Mouse (Mus musculus) ES-CJ7 (cell line): ENCODE measurements around the gene Rere.

Experiments used
- DNase-seq: peaks from one replicate; pipeline ENCODE4 v3.0.0; 2011; ENCODE audit warnings: low read depth, low spot score

Gene Rere

DNA sequence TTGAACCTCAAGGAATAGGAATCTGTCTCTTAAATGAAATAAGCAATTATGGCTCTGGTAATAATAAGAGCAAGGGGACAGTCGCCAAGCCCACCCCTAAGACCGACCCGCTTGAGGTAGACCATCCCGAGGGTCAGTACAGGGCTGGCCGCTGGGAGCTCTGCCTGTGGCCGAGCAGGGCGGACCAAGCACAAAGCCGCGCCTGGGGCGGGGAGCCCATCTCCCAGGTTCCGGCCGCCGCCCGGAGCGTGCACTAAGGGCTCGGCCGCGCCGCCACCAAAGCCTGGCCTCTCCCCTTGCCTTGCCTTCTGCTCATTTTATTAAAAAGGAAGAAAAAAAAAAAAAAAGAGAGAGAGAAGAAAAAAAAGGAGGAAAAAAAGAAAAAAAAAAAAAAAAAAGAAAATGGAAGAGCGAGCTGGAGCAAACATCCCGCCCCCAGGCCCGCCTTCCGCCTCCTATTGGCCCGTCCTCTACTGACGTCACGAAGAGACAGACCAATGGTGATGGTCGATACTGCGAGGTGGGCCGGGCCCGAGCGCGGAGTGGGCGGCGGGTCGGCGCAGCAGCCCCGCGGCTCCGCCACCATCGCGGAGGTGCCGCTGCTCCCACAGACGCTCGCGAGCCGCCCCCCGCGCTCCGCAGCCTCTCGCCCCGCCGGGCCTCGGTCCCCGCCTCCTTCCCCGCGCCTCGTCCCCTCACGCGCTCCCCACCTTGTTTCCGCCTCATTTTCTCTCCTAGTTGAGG lies at the start of gene Rere:
Gene Rere, plus strand, starts transcription at position 629 of the 744 bp plus-strand sequence.
- peak; percentile 95 for DNase-seq

- no peak for DNase-seq
These were observed 49.6 kb upstream of the Rere start for GRCm38 (mm10) chr4:150231871-150232270.

GRCm38 (mm10) chr4:150234599-150235327 lies 46.7 kb upstream of the Rere start:
- no peak for DNase-seq

- no peak for DNase-seq
These were observed 45.9 kb upstream of the Rere start for GRCm38 (mm10) chr4:150235585-150235984.

DNA sequence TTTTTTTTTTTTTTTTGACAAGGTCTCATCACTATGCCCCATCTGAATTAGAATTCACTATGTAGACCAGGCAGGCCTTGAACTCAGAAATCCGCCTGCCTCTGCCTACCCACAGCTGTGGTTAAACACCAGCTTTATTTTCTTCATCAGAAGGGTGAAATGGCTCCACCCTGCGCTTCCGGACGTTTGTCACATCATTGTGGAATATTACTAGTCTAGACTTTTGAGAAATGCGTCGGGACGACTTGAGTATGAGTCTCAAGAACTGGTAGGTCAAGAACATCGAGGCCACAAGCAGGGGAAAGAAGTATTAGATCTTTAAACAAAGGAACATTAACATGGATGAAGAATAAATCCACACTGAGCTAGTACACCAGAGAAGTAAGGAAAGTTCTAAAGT lies 45.4 kb upstream of the Rere start:
- no peak for DNase-seq

DNA sequence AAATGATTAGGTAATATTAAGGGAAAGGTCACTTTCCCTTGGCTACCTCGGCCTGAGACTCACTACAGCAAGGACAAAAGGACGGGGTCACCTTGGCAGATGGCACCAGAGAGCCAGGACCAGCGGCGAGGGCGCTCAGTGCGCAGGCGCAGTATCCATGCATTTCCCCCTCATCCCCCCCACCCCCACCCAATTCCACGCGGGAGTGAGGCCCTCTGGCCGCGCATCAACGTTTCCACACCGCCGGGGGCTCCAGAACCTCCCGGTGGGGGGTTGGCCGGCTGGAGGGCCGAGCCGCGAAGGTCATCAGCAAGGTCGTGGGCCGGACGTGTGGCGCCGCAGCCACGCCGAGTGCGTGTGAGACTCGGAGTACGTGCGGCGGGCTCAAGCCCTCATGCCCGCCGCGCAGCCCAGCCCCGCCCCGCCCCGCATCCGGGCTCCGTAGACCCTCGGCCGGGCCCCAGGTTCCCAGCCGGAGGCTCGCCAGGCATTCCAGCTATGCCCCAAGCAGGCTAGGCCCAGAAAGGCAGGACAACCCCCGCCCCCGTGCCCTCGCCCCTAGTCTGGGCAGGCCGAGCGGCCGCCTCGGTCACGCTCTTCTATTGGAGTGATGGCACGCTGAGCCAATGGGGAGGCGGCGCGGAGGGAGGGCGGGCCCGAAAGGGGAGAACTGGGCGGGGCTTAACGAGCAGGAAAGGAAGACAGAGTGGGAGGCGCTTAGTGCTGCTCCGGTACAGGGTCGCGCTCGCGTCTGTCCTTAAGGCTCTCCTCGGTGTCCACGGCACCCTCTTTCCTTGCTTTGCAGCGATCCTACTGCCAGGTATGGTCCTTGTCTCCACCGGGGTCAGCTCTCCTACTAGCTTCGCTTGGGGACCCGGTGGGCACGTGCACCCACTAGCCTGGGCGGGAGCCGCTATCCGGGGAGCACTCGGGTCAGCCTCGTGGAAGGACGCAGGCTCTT lies 44.6 kb upstream of the Rere start, which contains the start of gene Eno1:
Gene Eno1, plus strand, starts transcription at position 201 of the 961 bp plus-strand sequence.
- DNase-seq = peak; percentile 98

- DNase-seq = no peak
These were observed 43.6 kb upstream of the Rere start for GRCm38 (mm10) chr4:150237636-150238361.

DNA sequence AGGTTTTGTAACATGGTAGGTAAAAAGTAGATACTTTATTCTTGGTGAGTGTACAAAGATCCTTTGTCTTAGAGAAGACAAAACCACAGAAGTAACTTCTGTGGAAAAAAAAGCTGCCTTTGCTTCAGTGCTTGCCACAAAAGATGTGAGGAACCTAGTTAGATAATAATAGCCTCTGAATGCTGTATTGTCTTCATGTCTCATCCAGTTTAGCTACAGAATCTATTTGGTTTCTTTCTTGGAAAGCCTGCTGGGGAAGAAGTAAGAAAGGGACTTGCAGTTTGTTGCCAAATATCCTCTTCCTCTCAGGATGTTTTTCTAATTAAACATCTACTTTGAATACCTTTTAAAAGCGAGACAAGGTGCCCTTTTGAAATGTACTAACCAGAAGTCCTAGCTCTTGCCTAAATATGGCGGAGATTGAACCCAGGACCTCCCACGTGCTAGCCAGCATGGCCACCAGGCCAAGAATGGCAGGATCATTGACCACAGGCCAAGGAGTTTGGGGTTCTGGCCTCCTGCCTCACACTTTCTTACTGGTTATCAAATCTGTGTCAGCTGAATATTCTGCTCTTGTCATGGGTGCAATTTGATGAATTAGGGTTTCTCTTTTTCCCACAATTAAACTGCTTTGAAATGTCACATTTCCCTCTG lies 42.9 kb upstream of the Rere start:
- no peak for DNase-seq

DNA sequence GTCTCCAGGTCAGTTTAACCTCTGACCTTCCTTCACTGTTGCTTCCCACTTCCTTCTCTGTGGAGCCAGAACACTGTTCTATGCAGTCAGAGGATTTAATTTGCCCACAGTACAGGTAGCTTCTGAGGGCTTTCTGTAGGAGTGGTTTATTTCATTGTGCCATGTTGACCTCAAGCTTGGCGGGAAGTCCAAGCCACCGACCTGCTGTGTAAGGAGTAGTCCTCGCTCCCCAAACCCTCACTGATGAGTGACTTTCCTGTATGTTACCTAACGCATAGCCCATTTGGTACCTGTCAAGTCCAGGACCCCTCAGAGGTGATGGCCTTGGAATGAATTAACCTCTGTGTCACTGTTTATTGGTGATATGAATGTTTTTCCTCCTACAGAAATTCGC lies 42.4 kb upstream of the Rere start:
- no peak for DNase-seq

DNA sequence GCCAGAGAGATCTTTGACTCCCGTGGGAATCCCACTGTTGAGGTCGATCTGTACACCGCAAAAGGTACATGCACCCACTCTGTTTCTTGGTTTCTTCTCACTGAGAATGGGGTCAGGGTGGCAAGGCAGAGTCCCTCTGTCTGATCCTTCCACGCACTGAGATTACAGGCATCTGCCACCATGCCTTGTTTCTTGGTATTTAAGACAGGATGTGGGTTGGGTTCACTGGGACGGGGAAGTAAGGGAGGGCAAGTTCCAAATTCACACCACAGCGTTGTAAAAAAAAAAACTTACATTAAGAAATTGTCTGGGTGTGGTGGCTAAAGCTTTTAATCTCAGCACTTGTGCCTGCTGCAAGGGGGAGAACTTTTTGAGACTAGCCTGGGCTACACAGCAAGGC lies 41.9 kb upstream of the Rere start:
- DNase-seq = no peak

GRCm38 (mm10) chr4:150239951-150240368 lies 41.5 kb upstream of the Rere start:
- DNase-seq = peak; percentile 100

DNA sequence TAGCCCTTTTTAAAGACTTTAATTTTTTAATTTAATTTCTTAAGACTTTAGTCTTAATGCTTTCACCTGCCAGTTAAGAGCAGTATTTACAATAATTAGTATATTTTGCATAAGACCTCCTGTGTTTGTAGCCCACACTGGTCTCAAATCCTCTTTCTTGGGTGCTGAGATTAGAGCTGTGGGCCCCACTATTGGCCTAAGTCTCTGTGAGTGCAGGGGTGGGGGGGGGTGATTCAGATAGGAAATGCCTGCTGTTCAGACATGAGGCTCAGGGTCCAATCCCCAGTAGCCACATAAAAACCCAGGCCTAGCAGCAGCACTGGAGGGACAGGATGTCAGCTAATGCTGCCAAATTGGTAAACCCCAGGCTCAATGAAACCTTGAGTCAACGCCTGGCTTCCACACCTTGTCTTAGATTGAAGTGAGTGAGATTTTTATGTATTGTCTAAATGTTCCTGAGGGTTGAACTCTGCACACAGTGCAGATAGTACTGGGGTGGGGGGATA lies 41.0 kb upstream of the Rere start:
- DNase-seq = no peak

DNA sequence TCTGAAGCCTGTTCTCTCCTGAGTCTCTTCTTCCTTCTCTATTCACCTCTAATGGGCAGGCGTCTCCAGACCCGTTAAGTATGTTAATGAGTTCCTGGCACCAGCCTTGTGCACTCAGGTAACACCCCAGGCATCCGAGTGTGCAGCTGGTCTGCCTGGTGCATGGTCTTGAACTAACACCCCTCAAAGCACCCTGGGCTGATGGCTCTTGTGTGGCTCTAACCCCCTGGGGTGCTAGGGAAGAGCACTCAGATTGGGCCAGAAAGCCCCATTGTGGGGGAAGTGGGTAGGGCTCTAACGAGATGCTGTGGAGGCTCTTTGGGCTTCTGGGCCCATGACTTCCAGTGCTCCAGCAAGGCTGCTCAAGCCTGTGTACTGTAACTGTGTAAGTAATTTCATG lies 39.7 kb upstream of the Rere start:
- peak; percentile 75 for DNase-seq

- no peak for DNase-seq
These were observed 38.7 kb upstream of the Rere start for GRCm38 (mm10) chr4:150242745-150243144.

DNA sequence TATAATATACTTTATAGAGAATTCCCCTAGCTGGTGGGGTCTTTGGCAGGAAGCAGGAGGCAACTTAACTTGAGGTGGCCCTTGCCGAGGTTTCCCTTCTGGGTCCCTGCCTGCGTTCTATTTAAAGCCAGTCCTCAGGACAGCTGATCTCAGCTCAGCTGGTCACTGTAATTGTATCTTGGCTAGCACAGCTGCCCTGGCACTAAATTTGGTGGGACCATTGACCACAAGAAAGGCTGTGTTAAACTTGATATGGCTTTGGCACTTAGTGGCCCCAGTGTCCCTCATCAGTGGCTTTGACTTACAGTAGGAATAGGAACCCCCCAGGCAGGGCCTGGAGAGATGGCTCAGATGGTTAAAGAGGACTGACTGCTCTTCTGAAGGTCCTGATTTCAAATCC lies 35.6 kb upstream of the Rere start:
- DNase-seq = no peak

DNA sequence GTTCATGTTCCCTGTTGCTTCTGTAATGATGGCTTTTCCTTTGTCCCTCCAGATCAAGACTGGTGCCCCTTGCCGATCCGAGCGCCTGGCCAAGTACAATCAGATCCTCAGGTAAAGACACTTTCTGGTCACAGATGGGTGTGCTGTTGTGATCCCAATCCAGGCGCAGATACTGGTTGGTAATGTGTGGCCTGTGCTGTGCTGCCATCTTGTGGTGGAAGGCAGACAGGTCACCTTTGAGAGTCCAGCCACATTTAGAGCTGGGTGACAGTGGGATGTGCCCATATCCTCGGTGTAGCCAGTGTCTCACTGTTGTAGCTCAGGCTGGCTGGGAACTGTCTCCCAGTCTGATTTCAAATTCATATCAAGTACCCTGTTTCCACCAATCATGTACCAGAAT lies 33.4 kb upstream of the Rere start:
- peak; percentile 88 for DNase-seq

DNA sequence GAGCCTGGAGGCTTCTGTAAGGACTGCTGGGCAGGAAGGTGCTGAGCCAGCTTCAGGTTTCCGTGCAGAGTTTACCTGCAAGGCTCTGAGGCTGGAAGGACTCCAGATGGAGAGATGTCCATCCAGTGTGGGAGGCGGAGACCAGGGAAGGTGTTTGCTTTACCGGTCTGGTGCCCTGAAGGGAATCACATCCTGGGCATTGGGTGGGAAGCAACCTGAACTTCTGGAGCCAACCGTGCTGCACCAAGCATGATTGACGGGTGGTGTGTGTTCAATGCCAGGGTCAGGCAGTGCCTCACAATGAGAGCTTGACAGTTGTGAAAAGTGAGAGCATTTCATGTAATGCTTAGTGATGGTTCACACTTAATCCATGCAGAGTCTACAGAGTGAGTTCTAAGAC lies 32.5 kb upstream of the Rere start:
- no peak for DNase-seq

GRCm38 (mm10) chr4:150249731-150250270 lies 31.6 kb upstream of the Rere start:
- DNase-seq = no peak

DNA sequence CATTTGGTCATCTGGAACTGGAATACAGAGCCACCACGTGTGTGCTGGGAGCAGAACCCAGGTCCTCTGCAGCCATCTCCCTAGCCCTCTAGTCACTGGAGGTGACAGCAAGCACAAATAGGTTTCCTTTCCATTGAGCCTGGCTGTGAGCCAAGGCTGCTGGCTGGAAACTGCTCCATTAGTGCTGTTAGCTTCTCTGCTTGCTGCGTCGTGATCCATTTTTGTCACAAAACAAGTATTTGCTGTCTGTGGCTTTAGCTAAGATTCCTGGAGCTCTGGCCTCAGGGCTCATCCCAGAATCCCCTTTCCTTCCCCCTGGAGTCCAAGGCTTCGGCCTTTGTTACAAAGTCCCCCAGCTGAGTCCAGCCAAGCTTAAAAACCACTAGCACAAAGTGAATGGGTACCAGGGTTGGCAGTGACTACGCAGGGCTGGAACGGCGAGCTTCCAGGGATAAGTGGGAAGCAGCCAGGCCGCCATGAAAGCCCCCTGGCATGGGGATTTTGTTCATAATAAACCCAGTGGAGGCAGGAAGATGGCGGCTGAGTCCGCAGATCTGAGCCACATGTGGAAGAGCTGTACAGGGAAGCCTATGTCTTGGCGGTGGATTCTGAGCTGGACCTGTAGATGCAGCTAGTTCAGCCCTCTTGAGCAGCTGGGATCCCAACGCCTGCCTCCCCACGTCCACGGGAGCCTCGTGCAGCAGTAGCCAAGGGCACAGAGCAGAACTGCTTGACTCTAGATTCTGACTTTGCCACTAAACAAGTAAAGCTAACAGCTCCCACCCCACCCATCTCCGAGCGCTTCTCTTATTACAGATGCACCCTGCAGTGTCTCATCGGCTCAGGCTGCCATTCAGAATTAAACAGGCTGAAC lies 30.7 kb upstream of the Rere start:
- DNase-seq = peak; percentile 66
